Mouse (Mus musculus): ENCODE measurements at regions not wholly inside any gene's neighbourhood (a gene's known extent, or its start where the extent isn't known, plus 50 kb on each side); places are given as distances from the start of the nearest gene placed in this dataset.

DNA sequence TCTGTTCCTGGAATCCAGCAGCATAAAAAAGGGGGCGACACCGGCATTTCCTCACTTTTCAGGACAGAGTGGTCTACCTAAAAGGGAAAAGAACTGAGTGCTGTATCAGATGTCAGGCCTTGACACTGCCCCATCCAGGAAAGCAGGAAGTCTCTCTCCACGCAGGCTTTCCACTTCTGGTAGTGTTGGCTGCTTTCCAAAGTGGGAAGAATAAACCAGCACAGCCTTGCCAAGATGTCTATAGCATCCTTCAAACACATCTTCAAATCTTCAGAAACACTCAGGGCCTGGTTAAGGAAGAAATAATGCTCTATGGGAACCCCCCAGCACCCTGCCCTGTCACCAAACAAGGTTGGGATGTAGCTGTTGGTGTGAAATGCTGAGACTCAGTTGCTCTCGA is 127.5 kb upstream of the 1700025G04Rik start:
- peak; percentile 44 for DNase-seq (ENCODE audit: low spot score)
- Histone ChIP-seq H3K9ac (ENCODE audit: low read depth, low read length) (no peak overlapping the region), H3K4me1 (replicated peaks; ENCODE audit: insufficient read depth, low read length) (no peaks in the 10 kb centered on the region), H3K9me3 (replicated peaks; ENCODE audit: low read length) (no peaks in the 10 kb centered on the region), H3K36me3 (ENCODE audit: insufficient read depth, low read length) (no peaks in the 10 kb centered on the region), H3K4me2 (ENCODE audit: low read length) (no peak overlapping the region), H3K4me3 (replicated peaks; ENCODE audit: low read depth, low read length) (no peak overlapping the region), H3K27ac (no peak overlapping the region), H3K27me3 (ENCODE audit: insufficient read depth, low read length) (no peaks in the 10 kb centered on the region)
- TF ChIP-seq CTCF (IDR thresholded peaks at IDR 0.05; ENCODE audit: low read depth) = no peak
- WGBS = 37% methylated on average over 4 of the region's 4 CpGs
- ATAC-seq (replicated peaks; ENCODE audit: low FRiP score, low read depth) = no peak

DNA sequence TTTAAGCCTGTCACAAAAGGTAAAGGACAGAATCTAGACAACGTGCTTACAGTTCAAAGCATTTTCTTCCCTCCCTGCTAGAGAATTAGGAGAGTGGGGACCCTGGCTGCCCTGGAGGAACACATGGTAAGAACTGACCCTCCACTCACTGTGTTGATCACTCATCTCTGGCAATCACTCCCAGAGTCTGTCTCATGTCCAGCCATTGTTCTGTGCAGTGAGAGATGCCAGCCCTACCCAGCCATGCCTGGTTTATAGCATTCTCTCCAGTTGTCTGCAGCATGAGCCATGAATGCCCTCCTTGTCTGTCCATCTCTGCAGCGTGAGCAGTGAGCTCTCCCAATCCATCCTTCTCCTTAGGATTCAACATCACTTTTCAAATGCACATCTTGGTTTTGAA is 124.5 kb upstream of the 1700025G04Rik start:
- 77% methylated on average over 2 of the region's 2 CpGs for WGBS
- DNase-seq (ENCODE audit: low spot score) (no peak), ATAC-seq (replicated peaks; ENCODE audit: low FRiP score, low read depth) (no peak)
- no peak overlapping the region for H3K4me2 ChIP-seq (ENCODE audit: low read length)
- H3K9ac ChIP-seq (ENCODE audit: low read depth, low read length) = no peak overlapping the region
- no peaks in the 10 kb centered on the region for H3K4me1 ChIP-seq (replicated peaks; ENCODE audit: insufficient read depth, low read length)
- no peaks in the 10 kb centered on the region for H3K27me3 ChIP-seq (ENCODE audit: insufficient read depth, low read length)
- H3K36me3 ChIP-seq (ENCODE audit: insufficient read depth, low read length) = no peaks in the 10 kb centered on the region
- no peak for TF ChIP-seq CTCF (IDR thresholded peaks at IDR 0.05; ENCODE audit: low read depth)
- no peaks in the 10 kb centered on the region for H3K9me3 ChIP-seq (replicated peaks; ENCODE audit: low read length)
- no peak overlapping the region for H3K4me3 ChIP-seq (replicated peaks; ENCODE audit: low read depth, low read length)
- H3K27ac ChIP-seq = no peak overlapping the region

DNA sequence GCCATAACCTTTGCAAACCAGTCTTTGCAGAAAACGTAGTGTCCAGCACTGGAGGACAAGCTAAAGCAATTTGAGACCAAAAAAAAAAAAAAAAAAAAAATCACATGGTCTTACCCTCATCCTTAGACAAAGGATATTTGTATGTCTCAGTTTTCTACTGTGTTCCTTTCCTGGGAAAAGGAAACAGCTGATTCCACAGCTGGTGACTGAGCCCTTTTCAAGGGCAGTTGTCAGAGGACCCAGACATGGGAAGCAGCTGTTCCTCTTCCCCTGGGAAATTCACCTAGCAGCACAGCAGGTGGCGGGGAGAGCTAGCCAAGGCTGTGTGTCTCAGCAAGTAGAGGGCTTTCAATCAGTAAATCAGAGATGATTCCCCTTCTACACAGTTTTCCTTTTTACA is 113.3 kb upstream of the 1700025G04Rik start:
- Histone ChIP-seq H3K36me3 (ENCODE audit: insufficient read depth, low read length) (no peaks in the 10 kb centered on the region), H3K4me3 (replicated peaks; ENCODE audit: low read depth, low read length) (no peak overlapping the region), H3K9ac (ENCODE audit: low read depth, low read length) (no peak overlapping the region), H3K27ac (no peak overlapping the region), H3K4me2 (ENCODE audit: low read length) (no peak overlapping the region), H3K27me3 (ENCODE audit: insufficient read depth, low read length) (no peaks in the 10 kb centered on the region), H3K4me1 (replicated peaks; ENCODE audit: insufficient read depth, low read length) (no peaks in the 10 kb centered on the region), H3K9me3 (replicated peaks; ENCODE audit: low read length) (no peaks in the 10 kb centered on the region)
- ATAC-seq (replicated peaks; ENCODE audit: low FRiP score, low read depth) = no peak; the same call in 1 of the 2 replicates
- 37% methylated on average over 2 of the region's 2 CpGs for WGBS
- DNase-seq (ENCODE audit: low spot score) = peak; percentile 61
- no peak for TF ChIP-seq CTCF (IDR thresholded peaks at IDR 0.05; ENCODE audit: low read depth)

DNA sequence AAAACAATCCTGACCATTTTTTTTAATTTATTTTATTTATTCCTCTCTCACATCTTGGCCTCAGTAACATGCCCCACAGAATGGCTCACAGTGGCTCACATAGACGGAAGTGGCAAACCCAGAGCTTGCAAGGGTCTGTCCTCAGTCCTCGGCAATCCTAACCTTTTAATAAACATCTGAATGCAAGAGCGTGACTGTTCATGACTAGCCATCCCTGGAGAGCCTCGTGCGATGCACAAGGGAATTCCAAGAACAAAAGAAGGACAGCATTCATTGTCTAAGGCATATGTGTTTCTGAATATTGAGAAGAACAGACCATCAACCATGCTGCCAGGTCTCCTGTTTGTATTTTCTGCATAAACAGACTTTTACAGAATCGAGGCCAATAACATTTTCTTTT is 98.8 kb upstream of the 1700025G04Rik start:
- DNase-seq (ENCODE audit: low spot score) = peak; percentile 5
- H3K9me3 ChIP-seq (replicated peaks; ENCODE audit: low read length) = no peaks in the 10 kb centered on the region
- no peak overlapping the region for H3K27ac ChIP-seq
- no peaks in the 10 kb centered on the region for H3K36me3 ChIP-seq (ENCODE audit: insufficient read depth, low read length)
- TF ChIP-seq CTCF (IDR thresholded peaks at IDR 0.05; ENCODE audit: low read depth) = no peak
- 39% methylated on average over 6 of the region's 6 CpGs for WGBS
- no peak overlapping the region for H3K4me2 ChIP-seq (ENCODE audit: low read length)
- H3K4me3 ChIP-seq (replicated peaks; ENCODE audit: low read depth, low read length) = no peak overlapping the region
- H3K9ac ChIP-seq (ENCODE audit: low read depth, low read length) = no peak overlapping the region
- no peaks in the 10 kb centered on the region for H3K27me3 ChIP-seq (ENCODE audit: insufficient read depth, low read length)
- no peak for ATAC-seq (replicated peaks; ENCODE audit: low FRiP score, low read depth)
- H3K4me1 ChIP-seq (replicated peaks; ENCODE audit: insufficient read depth, low read length) = no peaks in the 10 kb centered on the region

DNA sequence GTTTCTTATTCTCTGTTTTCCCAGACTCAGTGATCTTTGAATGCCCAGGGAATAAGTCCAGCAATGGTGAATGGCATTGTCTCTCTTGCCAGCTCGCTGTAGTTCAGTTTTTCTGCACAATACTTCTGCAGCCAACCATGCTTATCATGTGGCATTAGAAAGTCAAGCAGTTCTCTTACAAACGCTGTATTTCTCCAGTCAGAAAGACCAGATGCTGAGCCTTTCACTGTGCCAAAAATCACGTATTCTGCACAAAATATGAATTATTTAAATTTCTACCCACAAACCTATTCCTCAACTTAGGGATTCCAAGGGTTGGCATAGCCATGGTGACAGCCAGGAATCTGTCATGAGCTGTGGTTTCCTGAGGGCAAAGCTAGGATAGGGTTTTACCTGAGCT is 95.0 kb upstream of the 1700025G04Rik start:
- 83% methylated on average over 3 of the region's 3 CpGs for WGBS
- no peaks in the 10 kb centered on the region for H3K36me3 ChIP-seq (ENCODE audit: insufficient read depth, low read length)
- H3K9me3 ChIP-seq (replicated peaks; ENCODE audit: low read length) = no peaks in the 10 kb centered on the region
- DNase-seq (ENCODE audit: low spot score) = no peak
- no peak overlapping the region for H3K4me2 ChIP-seq (ENCODE audit: low read length)
- no peaks in the 10 kb centered on the region for H3K4me1 ChIP-seq (replicated peaks; ENCODE audit: insufficient read depth, low read length)
- no peak for ATAC-seq (replicated peaks; ENCODE audit: low FRiP score, low read depth)
- no peak overlapping the region for H3K4me3 ChIP-seq (replicated peaks; ENCODE audit: low read depth, low read length)
- no peak overlapping the region for H3K27ac ChIP-seq
- H3K27me3 ChIP-seq (ENCODE audit: insufficient read depth, low read length) = no peaks in the 10 kb centered on the region
- no peak overlapping the region for H3K9ac ChIP-seq (ENCODE audit: low read depth, low read length)
- no peak for TF ChIP-seq CTCF (IDR thresholded peaks at IDR 0.05; ENCODE audit: low read depth)

DNA sequence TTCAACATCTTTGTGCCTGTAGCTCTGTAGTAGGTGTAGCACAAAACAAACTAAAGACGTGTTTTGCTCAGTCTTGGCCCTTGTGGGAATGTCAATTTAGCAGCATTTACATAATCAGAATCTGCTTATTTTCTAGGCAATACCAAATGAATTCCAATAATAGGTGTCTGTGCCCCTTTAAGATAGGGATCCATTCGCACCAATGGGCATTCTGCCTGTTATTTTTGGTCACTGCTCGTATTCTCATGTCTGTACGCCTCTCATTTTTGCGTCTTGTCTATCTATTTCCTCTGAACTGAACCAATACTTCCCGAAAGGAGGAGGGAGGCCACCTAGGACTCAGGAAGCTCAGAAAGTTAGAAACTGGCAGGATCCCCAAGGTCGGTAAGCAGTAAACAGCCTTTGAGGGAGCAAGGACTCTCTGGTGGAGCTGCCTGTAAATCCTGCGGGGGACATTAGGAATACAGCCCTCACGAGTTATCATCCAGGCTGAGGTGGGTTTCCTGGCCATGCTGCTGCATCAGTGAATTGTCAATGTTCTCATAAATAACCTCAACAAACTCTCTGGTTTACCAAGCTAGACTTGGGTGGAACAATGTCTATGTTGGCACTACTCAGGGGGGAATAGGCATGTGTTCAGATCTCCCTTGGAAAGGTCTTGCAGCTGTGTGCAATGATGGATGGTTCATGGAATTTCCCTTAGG is 86.5 kb upstream of the 1700025G04Rik start:
- Histone ChIP-seq H3K36me3 (ENCODE audit: insufficient read depth, low read length) (no peaks in the 10 kb centered on the region), H3K9ac (ENCODE audit: low read depth, low read length) (no peak overlapping the region), H3K27me3 (ENCODE audit: insufficient read depth, low read length) (no peaks in the 10 kb centered on the region), H3K27ac (no peak overlapping the region), H3K4me3 (replicated peaks; ENCODE audit: low read depth, low read length) (no peak overlapping the region), H3K9me3 (replicated peaks; ENCODE audit: low read length) (no peaks in the 10 kb centered on the region), H3K4me2 (ENCODE audit: low read length) (no peak overlapping the region), H3K4me1 (replicated peaks; ENCODE audit: insufficient read depth, low read length) (no peaks in the 10 kb centered on the region)
- no peak for ATAC-seq (replicated peaks; ENCODE audit: low FRiP score, low read depth)
- TF ChIP-seq CTCF (IDR thresholded peaks at IDR 0.05; ENCODE audit: low read depth) = no peak
- DNase-seq (ENCODE audit: low spot score) = no peak
- 76% methylated on average over 9 of the region's 9 CpGs for WGBS

DNA sequence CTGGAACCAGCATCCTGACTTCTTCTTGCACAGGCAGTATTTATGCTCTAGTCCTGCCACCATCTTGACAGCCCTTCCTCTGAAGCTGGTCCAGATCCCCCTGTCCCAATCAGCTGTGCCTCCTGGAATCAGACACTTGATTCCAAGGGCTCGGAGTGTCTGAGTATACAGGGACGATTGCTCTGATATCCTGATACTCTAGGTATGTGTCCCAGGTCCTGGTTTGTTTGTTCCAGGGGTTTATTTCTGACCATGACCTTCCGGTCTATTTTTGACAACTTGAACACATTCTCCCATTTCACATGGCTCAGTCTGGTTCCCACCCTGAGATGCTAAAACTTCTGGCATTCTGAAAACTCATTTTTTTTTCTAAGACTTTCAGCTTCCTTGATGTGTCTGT is 85.8 kb upstream of the 1700025G04Rik start:
- no peaks in the 10 kb centered on the region for H3K9me3 ChIP-seq (replicated peaks; ENCODE audit: low read length)
- WGBS = 85% methylated on average over 3 of the region's 3 CpGs
- H3K27me3 ChIP-seq (ENCODE audit: insufficient read depth, low read length) = no peaks in the 10 kb centered on the region
- no peak overlapping the region for H3K9ac ChIP-seq (ENCODE audit: low read depth, low read length)
- H3K4me1 ChIP-seq (replicated peaks; ENCODE audit: insufficient read depth, low read length) = no peaks in the 10 kb centered on the region
- no peak for ATAC-seq (replicated peaks; ENCODE audit: low FRiP score, low read depth)
- TF ChIP-seq CTCF (IDR thresholded peaks at IDR 0.05; ENCODE audit: low read depth) = no peak
- H3K4me3 ChIP-seq (replicated peaks; ENCODE audit: low read depth, low read length) = no peak overlapping the region
- DNase-seq (ENCODE audit: low spot score) = no peak
- no peak overlapping the region for H3K4me2 ChIP-seq (ENCODE audit: low read length)
- no peak overlapping the region for H3K27ac ChIP-seq
- H3K36me3 ChIP-seq (ENCODE audit: insufficient read depth, low read length) = no peaks in the 10 kb centered on the region
